Mouse (Mus musculus): ENCODE measurements at regions not wholly inside any gene's neighbourhood (a gene's known extent, or its start where the extent isn't known, plus 50 kb on each side); places are given as distances from the start of the nearest gene placed in this dataset.
A peak's percentile ranks its signal among the peaks of the same experiment; 100 is the strongest.

- DNase-seq (ENCODE audit: low spot score in 2 of 2) = no peak
These were observed 70.8 kb downstream of the Mat2b start for GRCm38 (mm10) chr11:40624126-40624778.

GRCm38 (mm10) chr11:40620036-40620435 is 75.0 kb downstream of the Mat2b start:
- DNase-seq (ENCODE audit: low spot score in 2 of 2) = no peak

- DNase-seq (ENCODE audit: low spot score in 2 of 2) = no peak
These were observed 92.0 kb downstream of the Mat2b start for GRCm38 (mm10) chr11:40603008-40603407.

GRCm38 (mm10) chr11:40601572-40601909 is 93.5 kb downstream of the Mat2b start:
- DNase-seq (ENCODE audit: low spot score in 2 of 2) = peak; percentile 59 to 75

GRCm38 (mm10) chr11:40600773-40601571 is 94.0 kb downstream of the Mat2b start:
- peak in 1 of 2 experiments; percentile 6 for DNase-seq (ENCODE audit: low spot score in 2 of 2)

GRCm38 (mm10) chr11:40599956-40600772 is 94.8 kb downstream of the Mat2b start:
- peak in 1 of 2 experiments; percentile 6 for DNase-seq (ENCODE audit: low spot score in 2 of 2)

- DNase-seq (ENCODE audit: low spot score in 2 of 2) = peak in 1 of 2 experiments; percentile 8
These were observed 98.7 kb downstream of the Mat2b start for GRCm38 (mm10) chr11:40596347-40596746.

- no peak for DNase-seq (ENCODE audit: low spot score in 2 of 2)
These were observed 102.9 kb downstream of the Mat2b start for GRCm38 (mm10) chr11:40592056-40592455.

- DNase-seq (ENCODE audit: low spot score in 2 of 2) = no peak
These were observed 121.3 kb downstream of the Mat2b start for GRCm38 (mm10) chr11:40573758-40574139.

- DNase-seq (ENCODE audit: low spot score in 2 of 2) = peak in 1 of 2 experiments; percentile 41
These were observed 121.8 kb downstream of the Mat2b start for GRCm38 (mm10) chr11:40572953-40573757.

GRCm38 (mm10) chr11:40562866-40563265 is 132.1 kb downstream of the Mat2b start:
- DNase-seq (ENCODE audit: low spot score in 2 of 2) = no peak

- DNase-seq (ENCODE audit: low spot score in 2 of 2) = no peak
These were observed 133.0 kb downstream of the Mat2b start for GRCm38 (mm10) chr11:40561983-40562382.

GRCm38 (mm10) chr11:40561400-40561799 is 133.6 kb downstream of the Mat2b start:
- no peak for DNase-seq (ENCODE audit: low spot score in 2 of 2)

- DNase-seq (ENCODE audit: low spot score in 2 of 2) = no peak
These were observed 136.5 kb downstream of the Mat2b start for GRCm38 (mm10) chr11:40558486-40558885.

- DNase-seq (ENCODE audit: low spot score in 2 of 2) = peak; percentile 50 to 57
These were observed 139.9 kb downstream of the Mat2b start for GRCm38 (mm10) chr11:40554867-40555794.

GRCm38 (mm10) chr11:40552054-40552453 is 142.9 kb downstream of the Mat2b start:
- peak; percentile 65 to 73 for DNase-seq (ENCODE audit: low spot score in 2 of 2)

- DNase-seq (ENCODE audit: low spot score in 2 of 2) = no peak
These were observed 148.4 kb downstream of the Mat2b start for GRCm38 (mm10) chr11:40546596-40546995.

- DNase-seq (ENCODE audit: low spot score in 2 of 2) = no peak
These were observed 149.5 kb downstream of the Mat2b start for GRCm38 (mm10) chr11:40545537-40545936.

- no peak for DNase-seq (ENCODE audit: low spot score in 2 of 2)
These were observed 154.8 kb downstream of the Mat2b start for GRCm38 (mm10) chr11:40540229-40540628.

- no peak for DNase-seq (ENCODE audit: low spot score in 2 of 2)
These were observed 155.2 kb downstream of the Mat2b start for GRCm38 (mm10) chr11:40539776-40540175.
